Mouse (Mus musculus) c-Kit-negative CD71-positive TER-119-positive erythroid progenitor cells, embryonic 14.5 days (primary cell): ENCODE measurements around the gene Gga3.

ENCODE experiments used
- DNase-seq: peaks from one replicate; pipeline ENCODE4 v3.0.0-alpha.2; 2013; ENCODE audit warnings: low read depth, low spot score

Gga3 gene

DNA sequence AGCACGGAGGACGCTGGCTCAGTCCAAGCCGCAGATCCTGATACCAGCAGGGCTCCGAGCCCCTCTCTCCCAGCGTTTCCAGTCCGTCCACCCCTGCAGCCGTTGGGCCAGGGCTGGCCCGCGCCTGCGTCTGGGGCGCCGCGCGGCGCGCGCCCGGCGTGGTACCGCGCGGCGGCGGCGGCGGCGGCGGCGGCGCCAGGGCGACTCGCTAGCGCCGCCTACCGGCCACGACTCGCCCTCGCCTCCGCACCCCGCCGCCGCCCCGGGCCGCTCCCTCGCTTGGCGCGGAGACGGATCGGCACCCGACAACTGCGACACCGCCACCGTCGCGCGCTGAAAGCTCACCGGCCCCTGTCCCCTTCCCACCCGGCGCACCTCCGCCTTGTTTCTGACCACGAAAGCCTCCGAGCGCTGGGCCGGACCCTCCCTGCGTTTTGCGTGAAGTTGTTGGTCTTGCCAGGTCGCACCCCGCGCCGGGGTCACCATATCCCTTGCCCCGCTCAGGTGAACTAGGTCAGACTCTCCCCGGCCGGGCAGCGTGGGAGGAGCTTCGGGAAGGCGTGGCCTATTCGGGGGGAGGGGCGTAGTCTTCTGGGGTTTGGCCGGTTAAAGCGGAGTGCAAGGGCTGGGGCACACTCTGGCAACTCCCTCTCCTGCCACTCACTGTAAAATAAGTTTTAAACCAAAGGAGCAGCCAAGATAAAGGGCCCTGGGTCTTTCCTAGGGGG is 8.7 kb upstream of the Gga3 start, which contains the start of gene Mif4gd:
Gene Mif4gd, minus strand, starts transcription at position 560 of the 728 bp plus-strand sequence.
- peak; percentile 90 for DNase-seq

DNA sequence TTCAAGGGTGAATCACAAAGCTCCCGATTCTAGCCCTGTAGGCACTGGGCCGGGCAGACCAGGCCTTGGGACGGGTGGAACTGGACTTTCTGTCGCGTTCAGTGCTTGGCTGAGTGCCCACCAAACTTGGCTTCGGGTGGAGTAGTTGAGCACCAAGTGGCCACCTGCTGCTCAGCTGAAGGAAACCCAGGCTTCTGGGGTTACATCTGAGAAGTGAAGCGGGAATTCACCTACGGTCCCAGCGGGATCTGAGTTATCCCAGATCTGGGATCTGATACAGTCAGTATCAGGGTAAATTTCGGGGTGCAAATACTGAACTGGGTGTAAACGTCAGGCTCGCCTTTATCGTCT is 8.2 kb upstream of the Gga3 start:
- no peak for DNase-seq

DNA sequence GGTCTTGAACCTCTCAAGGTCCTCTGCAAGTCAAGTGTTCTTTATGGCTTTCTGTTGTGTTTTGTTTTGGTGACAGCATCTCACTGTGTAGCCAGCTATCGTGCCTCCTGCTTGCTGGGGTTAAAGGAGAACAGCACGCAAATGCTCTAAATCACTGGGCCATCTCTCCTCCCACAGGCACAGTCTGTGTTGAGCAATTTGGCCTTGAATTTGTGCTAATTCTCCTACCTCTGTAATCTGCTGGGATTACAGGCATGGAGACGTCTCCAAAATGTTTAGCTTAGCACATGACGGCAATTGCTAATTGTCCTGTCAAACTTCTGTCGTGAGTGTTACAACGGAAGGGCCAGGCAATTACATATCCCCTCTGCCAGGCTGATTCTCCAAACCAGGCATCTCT is 7.3 kb upstream of the Gga3 start:
- no peak for DNase-seq

DNA sequence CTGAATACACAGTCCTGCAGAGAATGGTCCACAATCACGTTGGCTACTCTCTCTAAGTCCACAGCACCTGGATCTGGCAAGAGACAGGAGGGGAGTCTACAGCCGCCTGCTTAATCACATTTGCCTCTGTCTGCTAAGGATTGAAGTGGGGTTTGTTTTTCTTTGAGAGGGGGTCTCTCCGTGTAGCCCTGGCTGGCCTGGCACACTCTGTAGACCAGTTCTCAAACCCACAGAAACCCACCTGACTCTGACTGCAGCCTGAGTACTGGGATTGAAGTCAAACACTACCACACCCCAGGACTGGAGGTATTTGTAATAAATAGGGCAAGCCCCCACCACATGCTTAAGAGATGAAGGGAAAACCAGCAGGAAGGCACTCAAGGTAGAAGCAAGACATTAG is 5.7 kb upstream of the Gga3 start:
- DNase-seq = no peak

DNA sequence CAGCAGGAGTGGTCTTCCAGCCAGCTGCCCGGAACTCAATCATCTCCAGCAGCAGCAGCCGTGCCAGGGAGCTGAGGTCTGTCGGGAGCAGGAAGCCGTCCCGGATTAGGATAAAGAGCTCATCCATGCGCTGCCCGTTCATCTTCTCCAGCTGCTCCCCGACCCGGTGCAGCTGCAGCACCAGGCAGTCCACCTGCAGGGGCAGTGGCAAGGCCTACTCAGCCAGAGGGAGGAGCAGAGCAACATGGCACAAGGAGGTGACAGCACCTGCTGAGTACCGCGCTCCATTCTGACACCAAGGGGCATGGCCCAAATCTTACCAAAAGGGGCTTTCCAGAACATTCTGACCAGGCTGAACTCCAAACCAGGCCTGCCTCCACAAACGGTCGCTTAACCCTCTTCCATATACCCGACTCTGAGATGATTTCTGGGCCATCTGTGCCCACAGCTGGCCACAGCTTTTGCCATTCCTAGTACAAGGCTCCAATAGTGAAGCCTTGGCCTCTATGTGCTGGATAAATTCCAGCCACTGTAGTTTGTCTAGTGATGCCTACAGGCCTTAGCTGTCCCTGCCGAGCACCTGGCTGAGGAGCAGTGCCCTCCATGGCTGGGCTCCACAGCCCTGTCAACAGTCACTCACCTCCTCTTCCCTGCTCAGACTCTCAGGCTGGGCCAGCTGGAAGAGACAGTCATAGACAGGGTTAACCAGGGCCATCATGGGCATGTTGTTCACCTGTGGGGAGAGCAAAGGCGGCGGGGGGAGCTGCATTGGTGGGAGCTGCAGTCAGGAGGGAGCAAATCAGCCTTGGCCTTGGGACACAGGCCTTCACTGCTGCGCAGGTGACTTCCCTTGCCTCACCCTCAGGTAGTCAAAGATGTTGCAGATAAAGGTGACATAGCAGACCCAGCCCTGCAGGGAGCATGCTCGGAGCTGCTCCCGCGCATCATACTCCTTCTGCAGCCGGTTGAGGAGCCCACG is 4.9 kb upstream of the Gga3 start:
- DNase-seq = no peak

DNA sequence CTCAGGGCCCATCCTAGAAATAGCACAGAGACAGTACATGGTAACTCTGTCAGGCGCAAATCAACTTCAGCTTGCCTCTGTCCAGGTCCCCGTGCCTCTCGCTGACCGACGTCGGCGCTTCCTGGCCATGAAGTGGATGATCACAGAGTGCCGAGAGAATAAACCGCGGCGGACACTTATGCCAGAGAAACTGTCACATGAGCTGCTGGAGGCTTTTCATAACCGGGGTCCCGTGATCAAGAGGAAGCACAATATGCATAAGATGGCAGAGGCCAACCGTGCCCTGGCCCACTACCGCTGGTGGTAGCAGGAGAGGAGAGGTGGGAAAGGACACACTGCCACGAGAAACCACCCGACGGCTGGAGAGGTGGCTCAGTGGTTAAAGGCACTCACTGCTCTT is 2.9 kb upstream of the Gga3 start:
- DNase-seq = no peak

DNA sequence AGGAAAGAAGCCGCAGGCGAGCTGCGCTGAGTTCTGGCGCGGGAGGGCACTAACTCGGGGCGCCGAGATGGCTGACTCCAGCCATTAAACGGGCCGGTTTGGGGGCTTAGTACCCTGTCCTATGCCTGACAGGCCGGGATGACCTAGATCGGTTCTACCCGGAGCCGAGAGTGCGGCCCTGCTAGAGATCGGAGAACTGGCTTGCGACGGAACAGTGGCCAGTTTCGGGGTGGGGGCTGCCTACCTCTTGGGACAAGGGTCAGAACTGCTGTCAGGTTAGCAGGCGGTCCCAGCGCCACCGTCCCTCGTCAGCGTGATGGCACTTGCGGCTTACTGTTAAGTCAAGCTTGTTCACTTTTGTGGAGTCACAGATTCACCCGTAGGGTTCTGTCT is 449 bp upstream of the Gga3 start:
- DNase-seq = no peak

DNA sequence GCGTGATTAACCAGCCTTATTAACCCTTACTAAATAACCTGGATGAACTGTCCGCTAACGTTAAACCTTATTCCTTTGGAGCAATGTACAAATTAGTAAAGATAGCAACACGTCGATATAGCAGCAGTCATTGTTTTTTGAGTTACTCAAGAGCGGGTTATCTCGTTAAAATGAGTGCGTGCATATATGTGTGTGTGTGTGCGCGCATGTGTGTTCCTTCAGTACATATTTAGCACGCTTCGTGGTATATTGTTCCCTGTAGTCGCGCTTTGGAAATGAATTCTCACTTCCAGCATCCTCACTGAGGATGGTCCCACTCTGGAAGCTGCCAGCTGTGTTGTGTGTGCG is 749 bp downstream of the Gga3 start:
- no peak for DNase-seq

DNA sequence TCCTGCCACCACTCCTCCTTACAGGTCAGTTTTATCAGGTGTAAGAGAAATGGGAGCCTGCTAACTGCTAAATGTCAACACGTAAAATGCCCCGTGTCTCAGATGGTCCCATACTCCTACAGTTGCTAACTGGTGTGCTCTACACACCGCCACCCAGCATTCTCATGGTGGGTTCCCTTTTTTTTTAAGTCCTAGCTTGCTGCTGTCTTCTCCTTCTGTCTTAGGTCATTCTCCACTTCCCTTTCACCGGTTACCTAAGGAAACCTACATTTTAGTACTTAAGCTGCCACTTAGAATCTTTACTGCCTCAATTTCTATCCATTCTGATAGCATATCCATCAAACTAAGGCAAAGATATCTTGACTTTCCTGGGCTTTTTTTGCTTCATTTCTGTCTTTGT is 2.7 kb downstream of the Gga3 start:
- DNase-seq = no peak

DNA sequence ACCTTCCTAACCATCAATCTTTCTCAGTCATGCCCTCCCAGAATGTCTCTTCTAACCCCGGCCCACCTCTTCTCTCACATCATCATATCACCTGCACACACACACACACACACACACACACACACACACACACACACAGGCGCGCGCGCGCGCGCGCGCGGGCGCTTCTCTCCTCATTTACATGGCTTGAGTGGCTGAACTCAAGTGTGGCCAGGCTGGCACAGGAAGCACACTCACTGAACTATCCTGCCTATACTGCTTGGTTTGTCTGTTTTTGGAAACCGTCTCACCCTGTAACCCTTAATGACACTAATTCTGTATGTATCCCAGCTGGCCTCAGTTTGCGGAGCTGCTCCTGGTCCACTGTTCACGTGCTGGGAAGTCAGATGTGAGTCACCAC is 3.1 kb downstream of the Gga3 start:
- no peak for DNase-seq

DNA sequence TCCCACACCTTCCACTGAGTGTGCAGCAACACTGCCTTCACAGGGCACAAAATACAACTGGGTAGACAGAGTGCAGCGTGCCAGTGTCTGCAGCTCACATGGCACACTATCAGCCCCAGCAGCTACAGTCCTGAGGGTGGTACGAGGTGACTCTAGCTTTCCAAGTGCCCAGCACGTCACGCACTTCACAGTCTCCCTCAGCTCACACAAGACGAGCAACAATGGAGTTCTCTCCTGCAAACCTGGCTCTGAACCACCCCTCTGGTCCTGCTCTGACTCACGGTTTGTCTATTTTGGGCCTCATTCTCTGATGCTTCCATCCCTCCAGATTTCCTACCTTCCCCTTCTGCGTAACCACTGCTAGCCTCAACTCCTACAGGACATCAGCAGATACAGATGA is 4.1 kb downstream of the Gga3 start:
- no peak for DNase-seq

DNA sequence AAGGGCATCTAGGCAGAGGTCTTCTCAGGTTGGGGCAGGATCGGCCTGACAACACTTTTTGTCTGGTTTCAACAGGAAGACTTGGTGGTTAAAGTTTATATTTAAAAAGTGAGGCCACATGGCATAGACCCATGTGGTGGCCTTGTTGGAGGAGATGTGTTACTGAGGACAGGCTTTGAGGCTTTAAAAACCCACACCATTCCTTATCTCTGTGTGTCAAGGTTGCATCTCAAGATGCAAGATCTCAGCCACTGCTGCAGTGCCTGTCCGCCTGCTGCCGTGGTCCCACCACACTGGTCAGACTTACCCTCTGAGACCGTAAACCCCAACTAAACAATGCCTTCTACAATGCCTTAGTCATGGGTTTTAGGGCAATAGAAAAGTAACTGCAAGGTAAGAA is 5.5 kb downstream of the Gga3 start:
- DNase-seq = no peak

DNA sequence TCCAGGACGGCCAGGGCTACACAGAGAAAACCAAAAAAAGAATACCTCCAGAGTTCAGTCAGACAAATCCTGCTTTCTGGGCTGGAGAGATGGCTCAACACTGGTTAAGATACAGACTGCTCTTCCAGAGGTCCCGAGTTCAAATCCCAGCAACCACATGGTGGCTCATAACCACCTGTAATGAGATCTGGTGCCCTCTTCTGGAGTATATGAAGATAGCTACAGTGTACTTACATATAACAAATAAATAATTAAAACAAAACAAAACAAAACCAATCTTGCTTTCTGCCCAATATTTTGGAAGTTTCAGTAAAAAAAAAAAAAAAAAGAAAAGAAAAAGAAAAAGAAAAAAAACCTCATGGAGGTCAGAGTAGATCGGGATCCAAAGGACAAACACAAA is 8.6 kb downstream of the Gga3 start:
- DNase-seq = no peak

DNA sequence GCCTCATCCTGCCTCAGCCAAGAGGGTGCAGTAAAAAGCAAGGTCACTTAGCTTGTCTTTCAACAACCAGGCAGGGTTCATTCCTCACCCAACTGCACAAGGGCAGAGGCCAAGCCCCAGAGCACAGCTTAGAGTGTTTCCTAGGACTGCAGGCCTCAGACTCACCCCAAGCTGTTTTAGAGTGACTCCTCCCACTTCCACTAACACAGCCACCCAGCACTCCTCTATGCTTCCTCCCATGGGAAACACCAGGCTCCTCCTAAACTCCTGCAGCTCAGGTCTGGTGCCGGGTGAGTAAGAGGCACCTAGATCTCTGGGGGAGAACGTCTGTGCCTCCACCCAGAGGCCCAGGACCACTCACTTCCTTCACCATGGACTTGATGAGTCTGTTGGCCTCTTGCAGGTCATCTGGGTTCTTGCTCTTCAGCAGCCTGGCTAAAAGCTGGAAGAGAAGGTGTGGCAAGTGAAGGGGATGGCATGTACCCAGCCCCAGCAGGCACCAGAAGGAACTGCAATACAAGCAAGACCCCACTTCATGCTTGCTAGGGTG is 13.2 kb downstream of the Gga3 start:
- no peak for DNase-seq

DNA sequence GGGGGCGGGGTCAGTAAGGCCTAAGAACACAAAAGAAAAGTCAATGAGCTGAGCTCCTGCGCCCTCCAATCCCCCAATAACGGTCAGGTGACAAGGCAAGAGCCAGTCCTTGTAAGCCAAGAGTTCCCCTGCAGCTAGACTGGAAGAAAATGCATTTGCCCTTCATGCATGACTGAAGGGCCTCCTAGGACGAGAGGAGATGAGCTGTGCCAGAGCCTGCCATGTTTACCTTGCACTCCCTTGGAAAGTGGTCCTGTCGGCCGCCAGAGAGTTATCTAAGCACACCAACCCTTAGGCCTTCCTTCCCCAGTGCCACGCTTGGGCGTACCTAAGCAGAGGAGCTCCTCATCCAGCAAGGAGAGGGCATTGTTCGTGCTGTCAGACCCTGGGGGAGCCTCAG is 15.9 kb downstream of the Gga3 start:
- DNase-seq = no peak

DNA sequence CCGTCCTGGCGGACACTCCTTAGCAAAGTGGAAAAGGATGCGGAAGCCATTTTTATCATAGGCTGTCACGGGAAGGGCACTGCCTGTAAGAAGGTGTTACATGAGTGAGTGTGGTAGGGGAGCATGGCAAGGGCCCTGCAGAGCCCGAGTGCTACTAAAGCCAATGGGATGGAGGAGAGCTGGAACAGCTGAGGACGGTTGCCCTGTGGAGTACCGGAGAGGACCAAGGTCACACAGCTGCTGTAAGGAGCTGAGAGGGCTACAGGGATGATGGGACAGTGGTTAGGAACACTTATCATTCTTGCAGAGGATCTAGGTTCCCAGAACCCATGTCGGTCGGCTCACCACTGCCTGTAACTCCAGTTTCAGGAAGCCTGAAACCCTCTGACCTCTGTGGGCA is 17.4 kb downstream of the Gga3 start:
- DNase-seq = no peak

DNA sequence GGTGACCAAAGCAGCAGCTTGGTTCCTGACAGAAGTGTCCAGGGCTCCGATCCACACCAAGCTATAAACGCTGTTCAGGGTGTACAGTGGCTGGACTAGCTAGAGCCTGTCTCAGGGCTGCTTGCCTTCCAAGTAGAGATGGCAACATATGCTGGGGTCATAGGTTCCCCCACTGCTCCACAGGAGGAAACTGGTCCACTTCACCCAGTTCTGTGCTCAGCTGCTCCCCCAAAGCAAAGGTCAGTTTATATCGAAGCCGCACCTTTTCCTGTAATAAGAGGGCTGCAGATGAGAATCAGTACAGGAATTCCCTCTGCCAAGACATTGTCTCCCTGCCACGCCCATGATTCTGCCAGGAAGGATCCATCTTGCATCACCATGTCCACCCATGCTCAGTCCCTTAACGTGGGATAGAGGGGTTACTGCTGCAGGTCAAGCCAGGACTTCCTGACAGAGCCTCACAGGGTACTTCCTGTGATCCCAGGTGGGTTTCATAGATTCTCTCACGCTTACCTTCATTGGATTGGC is 18.2 kb downstream of the Gga3 start:
- no peak for DNase-seq

DNA sequence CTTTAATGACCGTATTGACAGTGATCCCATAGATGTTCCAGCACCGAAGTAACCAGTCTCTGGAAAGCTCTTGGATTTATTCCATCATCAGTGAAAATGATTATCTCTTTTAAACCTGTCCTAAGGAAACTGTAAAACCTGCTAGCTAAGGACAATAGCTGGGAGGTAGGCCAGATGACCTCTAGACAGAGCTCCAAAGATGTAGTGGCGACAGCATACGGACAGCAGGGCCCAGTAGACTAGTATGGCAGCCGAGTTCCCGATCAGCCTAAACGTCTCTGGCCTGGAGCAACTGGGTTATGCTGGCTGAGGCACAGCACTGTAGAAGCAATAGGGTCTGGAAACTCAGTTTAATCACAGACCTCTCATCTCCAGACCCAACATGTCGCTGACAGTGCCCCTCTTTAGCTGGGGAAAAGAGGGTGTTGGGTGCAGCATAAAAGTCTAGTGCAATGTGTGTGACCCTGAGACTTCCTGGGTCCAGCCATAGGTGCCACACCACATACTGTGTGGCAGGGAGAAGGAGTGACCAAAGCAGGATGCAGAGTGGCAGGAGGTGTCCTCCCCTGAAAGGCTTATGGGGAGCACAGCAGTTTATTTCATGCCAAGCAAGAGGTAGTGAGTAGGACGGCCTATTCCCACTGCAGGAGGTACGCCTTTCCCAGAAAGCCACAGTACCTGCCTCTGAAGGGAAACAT is 19.3 kb downstream of the Gga3 start:
- no peak for DNase-seq

DNA sequence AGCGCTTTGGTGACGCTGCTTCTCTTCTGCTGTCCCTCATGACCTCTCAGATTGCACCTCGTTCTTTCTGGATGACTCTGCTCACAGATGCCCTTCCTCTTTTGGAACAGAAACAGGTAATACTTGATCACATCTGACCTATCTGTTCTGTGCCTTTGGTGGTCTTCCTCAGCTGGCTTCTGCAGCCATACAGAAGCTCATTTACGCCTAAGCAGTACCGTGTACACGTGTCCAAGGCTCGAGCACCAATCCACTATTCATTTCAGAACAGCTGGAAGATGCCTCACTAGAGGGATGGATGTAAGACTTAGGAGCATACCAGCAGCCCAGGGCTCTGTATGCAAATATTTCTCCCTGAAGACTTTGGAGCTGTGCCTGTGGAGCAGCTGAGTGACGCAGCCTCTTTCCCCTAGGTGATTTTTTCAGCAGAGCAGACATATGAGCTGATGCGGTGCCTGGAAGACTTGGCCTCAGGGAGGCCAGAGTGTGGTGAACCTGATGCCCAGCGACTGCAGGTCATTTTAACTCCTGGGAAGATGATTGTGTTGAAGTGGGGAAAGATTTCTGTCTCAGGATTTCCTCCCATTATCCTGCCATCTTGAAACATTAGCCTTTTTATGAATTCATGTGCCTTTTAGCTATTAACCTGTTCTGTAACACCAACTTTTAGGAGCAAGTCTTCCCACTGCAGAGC is 20.8 kb downstream of the Gga3 start:
- no peak for DNase-seq

DNA sequence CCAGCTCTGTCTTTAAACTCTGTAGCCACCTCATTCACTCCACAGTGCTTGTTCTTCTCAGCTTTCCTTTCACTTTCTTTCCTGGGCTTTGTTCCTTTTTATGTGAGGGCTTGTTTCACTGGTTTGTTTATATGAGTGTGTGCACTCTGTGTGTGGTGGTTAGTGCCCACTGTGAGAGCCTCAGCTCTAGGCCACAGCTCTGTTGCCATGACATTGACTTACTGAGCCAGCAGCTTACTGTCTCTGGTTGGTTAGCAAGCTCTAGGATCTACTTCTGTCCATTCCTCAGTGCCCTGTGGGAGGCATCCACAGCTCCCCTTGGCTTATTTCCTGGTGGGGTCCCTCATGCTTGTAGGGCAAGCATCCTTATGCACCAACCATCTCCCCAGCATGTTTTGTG is 24.8 kb downstream of the Gga3 start:
- no peak for DNase-seq

DNA sequence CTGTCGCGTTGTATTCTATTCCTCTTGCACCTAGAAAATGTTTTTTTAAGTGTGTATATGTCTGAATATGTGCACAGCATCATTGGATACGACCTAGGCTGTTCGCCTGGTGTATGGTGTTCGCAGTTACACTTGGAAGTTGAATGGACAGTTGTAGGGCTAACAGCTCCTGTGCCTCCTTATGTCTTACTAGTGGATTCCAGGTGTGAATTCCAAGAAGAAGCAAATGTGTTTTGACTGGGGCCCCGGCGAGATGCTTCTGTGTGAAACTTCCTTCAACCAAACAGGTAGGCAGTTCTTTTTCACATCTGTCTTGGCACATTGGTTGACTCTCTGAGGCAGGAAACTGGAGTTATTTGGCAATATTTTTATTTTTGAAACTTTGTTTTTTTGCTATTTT is 38.9 kb downstream of the Gga3 start:
- DNase-seq = no peak
